Mouse (Mus musculus): ENCODE measurements around the gene Chst11.

DNA sequence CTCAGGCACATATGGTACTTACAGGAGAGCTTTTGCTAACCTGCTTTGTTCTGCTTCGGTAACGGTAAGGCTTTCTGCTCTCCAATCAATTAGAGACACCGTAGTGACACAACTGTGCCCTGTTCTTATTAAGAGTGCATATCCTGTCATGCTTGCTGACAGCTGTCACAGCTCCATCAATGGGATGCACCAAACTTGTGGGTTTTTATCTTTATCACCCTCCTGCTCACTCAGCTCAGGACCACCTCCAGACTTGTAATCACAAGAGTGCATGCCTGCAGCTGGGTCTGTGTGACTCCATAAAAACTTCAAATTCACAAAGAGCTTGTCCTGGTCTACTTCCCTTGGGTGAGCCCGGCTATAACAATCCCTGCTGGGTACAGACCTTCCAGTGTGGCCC lies 23.3 kb upstream of the Chst11 start:
- TF ChIP-seq CTCF (IDR thresholded peaks at IDR 0.05; ENCODE audit: low read depth, low read length) (no peak), POLR2A (IDR thresholded peaks at IDR 0.05; ENCODE audit: extremely low read depth, insufficient read depth, low read length) (no peak)

Measured in liver, adult 2 months (tissue).